Mouse (Mus musculus) activated CD4-positive, CD25-positive, alpha-beta regulatory T cell, adult 4 months (primary cell): ENCODE results near the gene Vgll4. TPM values are rescaled to one million over a fixed set of nuclear protein-coding genes. Genes with fewer than 3 reads are reported as not detected.

ENCODE experiments used
- ATAC-seq: one replicate; pipeline ENCODE4 v1.8.0; 2017
- polyA plus RNA-seq, 2 experiments: library from polyadenylated mRNA; unstranded; fragments of 100-300 nt; shearing (Covaris generic); gene quantifications; one replicate each; pipeline ENCODE4 v1.2.1; 2017

Gene Vgll4
- polyA plus RNA-seq, 2 experiments from 2014 or later = 95.8 to 109 TPM

DNA sequence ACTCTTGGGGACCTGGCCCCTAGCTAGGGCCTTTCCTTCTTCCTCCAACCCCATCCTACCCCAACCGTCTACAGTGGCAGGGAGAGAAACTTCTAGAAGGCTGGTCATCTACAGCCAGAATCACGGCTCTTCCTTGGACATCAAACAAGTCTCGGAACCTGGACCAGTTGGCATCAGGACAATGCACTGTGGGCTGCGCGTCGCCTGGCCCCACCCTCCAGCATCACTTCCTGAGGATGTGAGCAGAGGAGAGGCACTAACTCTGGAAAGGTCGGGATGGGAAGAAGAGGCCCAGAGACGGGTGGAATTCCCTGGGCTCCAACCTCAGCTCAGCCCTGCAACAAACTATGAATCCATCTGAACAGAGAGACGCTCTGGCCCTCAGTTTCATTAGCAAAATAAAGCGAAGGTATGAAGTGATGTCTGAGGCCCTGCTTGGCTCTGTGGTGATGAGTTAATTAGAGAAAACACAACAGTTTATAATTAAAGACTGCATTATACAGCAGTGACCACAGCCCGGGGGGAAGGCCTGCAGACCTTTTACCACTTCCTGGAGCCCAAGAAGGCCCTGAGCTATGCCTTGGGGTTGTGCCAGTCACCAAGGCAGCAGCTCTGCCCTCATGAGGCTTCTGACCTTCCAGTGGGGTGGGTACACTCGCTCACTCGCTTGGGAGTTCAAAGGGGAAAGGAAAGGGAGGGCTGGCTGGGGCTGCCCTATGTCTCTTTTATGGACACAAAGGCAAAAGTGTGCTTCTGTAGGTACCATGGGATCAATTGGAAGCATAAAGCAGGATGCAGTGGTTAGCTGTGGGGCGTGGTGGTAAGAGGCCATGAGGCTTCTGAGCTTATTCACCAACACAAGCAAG, 51.8 kb downstream of the Vgll4 start:
- peak; percentile 34 for ATAC-seq

DNA sequence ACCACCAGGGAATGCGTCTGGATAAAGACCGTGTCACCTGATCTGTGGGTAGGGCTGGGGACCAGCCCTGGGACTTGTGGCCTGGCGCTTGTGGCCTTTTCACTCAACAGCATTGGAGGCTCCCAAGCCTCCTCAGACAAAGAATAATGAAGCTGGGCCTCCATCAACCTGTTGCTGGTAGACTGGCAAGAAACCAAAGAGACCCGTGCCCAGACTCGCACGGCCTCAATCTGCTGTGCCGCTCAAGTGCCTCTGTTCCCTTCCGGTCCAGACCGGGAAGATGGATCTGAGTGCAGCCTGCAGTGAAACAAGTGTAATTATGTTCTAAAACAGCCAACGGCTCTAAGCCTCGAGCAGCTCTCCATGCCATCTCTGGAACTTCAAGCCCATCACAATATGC, 52.7 kb downstream of the Vgll4 start:
- ATAC-seq = no peak

DNA sequence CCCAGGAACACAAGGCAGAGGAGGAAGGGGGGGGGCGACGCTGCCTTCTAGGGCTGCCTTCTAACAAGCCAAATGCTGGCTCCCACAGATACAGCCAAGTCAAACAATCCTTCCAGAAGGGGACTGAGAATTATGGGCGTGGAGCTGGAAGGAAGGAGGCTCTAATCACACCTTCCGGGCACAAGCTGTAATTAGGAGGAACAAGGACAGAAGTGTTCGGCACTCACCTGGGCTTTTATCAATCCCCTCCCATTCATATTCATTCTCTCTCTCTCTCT, 53.1 kb downstream of the Vgll4 start:
- ATAC-seq = no peak

DNA sequence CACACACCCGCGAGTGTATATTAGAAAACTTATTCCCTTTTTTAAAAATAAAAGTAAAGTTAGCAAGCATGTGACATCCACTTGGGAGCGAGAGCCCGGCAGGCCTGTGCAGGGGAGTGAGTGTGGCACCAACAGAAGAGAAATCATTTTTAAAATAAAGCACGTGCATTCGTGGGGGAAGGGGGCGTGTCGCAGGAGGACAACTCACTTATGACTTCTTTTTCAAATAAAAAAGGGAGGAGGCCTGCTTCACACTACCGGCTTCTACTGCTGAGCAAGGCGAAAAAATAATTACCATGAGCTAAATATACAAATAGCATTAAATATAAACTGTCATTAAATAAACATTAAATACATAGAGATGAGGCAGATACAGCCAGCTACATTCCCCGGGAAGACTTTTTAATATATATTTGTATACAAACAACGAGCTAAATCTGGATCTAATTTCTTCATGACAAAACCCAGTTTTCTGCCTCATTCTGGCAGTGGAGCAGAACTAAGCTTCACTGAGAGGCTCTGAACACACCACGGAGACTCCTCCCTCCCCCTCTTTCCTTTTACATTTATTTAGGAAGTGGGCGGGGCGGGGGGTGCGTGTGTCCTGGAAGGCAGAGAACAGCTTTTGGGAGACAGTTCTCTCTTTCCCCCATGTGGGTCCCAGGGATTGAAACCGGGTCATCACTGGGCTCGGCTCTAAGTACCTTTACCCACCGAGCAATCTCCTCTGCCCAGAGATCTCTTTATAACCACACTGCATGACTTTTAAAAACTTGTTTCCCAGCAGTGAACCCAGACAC, 53.7 kb downstream of the Vgll4 start:
- no peak for ATAC-seq

DNA sequence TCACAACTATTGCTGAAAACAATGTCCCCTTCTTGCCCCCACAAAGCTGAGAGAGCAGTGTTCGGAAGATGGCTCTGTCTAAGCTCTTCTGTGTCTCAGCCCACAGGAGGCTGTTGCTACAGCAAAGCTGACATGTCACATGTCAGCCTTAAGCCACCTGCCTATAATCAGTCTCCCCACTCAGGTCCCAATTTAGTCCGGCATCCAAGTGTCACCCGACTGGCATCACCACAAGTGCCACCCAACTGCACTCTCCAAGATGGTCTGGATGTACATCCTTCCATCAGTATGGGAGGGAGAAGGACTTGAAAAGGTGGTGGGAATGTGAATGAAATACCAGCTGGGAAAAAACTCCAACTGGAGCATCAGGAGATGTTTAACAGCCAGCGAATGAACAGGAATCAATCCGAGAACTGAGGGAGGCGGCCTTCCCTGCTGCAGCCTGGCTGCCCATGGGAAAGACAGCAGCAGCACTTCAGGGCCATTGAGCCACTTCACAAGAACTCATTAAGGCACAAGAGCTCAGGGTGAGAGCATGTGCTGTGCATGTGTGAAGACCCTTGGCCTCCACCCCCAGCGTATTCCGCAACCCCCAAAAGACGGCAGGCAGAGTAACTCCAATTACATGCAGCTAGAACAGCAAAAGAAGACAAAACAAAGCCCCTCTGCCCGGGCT, 55.6 kb downstream of the Vgll4 start:
- no peak for ATAC-seq

DNA sequence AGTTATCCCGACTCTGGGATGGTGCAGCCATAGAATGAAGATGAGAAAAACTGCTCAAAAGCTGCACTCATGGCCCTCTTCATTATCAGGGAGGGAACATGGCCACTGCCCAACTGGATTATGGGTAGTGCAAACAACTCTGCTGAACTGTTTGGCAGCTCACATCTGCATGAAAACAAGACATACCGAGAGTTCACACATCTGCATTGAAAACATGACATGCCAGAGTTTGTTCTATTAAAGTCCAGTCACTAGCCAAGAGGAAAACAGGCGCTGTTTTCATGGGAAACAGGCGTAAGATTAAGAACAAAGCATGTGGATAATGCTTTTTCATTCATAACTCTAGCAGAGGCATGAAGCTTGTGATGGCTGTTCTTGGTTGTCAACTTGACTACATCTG, 56.7 kb downstream of the Vgll4 start:
- no peak for ATAC-seq

DNA sequence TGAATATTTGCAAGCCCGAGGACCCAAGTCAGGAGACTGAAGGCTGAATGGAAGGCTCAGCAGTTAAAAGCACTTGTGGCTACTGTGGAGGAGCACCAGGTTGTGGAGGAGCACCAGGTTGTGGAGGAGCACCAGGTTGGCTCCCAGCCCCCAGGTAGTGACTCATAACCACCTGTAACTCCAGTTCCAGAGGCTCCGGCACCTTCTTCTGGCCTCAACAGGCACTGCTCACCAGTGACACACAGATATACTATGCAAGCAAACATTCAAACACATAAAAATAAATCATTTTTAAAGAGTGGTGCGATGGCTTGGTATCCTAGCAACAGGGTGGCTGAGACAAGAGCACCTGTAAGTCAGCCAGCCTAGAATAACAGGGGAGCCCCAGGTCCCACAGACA, 58.3 kb downstream of the Vgll4 start:
- no peak for ATAC-seq

DNA sequence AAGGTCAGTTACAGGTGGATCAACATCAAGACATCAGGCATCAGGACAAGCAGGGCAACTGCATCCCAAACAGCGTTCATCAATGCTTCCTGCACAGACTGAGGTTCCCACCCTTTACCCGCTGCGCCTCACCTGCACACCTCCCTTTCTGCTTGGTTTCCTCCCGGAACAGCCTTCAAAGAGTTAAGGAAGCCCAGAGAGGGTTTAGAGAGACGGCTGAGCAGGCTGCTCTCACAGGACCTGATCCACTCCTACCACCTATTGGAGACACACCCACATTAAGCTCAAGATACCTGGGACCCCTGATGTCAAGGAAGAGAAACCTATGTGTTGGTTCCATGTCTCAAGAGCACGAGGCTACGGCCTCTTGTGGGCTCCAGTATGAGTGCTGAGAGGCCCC, 60.0 kb downstream of the Vgll4 start:
- no peak for ATAC-seq

DNA sequence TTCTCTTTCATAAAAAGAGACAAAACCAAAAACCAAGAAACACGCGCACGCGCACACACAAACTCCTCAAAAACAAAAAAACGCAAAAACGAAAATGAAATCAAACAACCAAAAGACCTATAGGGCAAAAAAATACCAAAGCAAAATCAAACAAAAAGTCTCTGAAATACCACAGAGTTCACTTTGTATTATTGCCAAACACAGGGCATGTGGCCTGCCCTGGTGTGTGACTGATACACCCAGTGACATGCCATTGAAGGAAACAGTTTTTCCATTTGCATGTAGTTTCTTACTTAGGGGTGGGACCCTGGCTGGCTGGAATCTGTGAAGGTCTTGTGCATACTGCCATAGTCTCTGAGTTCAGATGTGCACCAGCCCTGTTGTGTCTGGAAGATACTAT, 62.3 kb downstream of the Vgll4 start:
- ATAC-seq = peak; percentile 62

DNA sequence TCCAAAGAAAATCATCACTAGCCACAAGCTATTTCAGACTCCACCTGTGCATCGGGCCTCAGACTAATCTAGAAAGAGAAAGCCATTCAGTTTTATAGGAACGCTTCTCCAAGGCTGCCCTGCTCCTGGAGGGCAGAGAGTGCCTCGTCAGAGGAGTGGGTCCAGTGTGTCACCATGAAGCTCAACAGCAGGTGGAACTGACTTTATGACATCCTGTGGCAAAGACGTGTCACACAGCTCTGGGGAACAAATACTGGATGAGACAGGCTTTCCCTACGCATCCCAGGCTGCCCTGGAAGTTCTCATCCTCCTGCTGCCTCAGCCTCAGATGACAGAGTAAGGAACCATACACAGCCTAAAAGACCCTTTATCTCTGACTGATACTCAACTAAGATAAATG, 63.6 kb downstream of the Vgll4 start:
- ATAC-seq = no peak

DNA sequence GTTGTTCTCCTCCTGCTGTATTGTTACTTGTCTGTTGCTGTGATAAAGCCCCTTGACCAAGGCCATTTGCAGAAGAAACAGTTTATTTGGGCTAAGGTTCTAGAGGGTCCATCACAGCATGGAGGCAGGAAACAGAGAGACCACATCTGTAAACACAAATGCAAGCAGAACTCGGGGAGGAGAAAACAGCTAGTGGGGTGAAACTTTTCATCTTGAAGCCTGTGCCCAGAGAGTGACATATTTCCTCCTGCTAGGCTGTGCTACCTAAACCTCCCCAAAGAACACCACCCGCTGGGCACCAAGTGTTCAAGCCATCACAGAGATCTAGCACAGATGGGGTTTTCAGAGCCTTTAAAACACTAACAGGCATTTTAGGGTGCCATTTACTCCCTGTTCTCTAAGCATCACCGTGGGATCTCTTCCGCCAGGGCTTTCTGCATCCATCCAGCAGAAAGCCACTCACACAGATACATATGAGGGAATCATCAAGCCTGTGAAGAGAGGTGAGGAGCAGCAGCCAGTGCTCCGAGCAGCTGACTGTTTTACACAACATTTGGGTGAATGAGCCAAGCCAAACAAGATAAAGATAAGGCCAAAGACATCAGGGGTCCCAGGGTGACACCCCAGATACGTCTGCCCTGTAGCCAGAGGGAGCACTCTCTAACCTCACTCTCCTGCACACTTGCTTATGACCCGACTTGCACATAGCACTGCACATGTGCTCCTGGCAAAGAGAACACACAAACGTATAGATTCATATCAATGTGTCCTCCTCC, 64.4 kb downstream of the Vgll4 start:
- peak; percentile 24 for ATAC-seq

DNA sequence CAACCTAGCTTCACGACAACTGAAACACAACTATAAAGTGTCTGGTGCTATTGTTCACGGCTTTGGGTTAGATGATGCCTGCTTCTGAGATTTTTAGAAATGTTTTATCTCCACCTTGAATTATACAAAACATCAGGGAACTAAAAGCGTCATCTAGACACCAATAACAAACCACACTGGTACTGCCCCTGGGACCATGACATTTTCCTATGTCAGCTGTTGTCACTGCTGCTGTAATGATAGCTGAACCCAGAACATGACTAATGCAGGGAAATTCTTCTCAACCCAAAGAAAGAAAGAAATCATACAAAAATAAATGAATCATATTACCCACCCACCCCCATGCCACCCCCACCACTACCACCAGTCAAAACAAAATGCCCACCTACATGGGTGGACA, 65.0 kb downstream of the Vgll4 start:
- peak; percentile 10 for ATAC-seq

DNA sequence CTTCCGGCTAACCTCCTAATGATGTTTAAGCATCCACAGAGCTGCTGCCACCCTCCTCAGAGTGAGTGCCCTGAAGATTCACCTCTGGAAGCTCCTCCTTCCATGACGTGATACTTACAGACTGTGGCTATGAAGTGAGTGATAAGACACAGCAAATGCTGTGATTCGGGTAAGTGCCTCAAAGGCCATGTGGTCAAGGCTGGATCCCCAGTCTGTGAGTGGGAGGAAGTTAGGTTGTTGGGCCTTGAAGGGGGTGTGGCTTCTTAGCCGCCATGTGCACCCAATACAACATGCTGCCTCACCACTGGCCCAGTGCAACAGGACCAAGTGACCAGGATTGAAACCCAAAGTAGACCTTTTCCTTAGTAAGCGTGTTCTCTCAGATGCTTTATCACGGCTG, 65.6 kb downstream of the Vgll4 start:
- no peak for ATAC-seq

DNA sequence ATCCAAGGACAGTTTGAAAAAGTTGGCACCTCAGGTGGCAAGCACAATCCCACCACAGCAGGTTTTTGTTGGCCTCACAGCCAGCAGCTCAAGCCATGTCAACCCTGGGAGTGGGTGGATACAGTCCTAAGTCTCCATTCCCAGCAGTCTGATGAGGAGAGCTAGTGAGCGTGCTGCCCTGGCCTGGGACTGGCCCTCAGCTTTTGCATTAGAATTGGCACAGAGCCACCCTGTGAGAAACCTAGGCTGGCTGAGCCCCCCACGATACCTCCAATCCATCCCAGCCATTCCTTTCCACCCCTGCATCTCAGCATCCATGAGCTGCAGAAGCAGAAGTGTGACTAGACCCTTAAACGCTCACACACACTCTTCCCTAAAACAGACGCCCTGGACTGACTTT, 67.9 kb downstream of the Vgll4 start:
- ATAC-seq = no peak

DNA sequence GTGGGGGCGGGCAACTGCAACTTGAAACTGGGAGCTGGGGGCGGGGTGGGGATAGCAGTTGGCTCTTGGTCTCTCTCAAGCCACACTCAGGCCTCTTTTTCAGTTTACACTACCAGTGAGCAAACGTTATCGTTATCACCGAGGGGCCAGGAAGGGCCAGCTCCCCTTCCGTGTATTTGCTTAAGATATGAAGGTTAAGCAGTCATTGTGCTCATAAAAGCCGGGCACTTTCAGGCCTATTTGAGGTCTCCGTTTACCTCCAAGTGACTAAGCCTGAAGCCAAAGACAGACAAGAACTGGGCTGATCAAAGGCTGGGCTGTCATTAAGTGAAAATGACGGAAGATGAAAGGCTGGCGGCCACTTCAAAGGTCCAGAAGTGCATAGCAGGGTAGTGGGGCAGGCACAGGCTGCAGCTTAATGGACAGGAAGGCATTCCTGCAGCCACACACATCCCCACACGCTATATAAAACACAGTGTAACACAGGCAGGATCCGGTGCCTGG, 68.4 kb downstream of the Vgll4 start:
- ATAC-seq = no peak

DNA sequence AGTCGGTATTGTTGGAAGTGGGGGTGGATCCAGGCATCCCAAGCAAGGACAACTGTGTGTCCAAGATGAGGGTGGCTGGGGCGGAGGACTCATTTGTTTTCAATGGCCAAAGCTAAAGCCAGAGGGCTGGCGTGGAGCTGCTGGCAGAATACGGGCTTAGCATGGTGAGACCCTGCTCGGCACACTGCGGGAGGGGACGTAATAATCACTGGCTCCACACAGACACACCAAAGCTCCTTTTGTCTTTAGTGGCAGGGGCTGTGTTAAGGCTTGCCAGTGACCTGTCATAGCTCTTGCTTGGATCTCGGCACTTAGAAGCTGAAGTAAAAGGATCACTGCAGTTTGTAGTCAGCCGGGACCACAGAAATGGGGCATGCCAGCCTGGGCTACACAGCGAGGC, 69.6 kb downstream of the Vgll4 start:
- no peak for ATAC-seq

DNA sequence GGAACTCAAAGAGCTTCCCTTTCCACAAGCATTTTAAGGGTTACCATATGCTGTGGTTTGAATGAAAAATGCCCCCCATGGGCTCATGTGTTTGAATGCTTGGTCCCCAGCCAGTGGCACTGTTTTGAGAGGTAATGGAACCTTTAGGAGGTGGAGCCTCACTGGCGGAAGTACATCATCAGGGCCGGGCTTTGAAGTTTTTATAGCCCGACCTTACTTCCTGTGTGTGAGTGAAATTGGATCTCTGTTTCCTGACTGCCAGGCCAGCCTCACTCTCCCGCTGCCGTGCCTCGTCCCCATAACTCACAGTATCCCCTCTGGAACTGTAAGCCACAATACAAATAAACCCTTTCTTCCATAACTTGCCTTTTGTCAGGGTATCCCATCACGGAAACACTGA, 70.1 kb downstream of the Vgll4 start:
- peak; percentile 50 for ATAC-seq

DNA sequence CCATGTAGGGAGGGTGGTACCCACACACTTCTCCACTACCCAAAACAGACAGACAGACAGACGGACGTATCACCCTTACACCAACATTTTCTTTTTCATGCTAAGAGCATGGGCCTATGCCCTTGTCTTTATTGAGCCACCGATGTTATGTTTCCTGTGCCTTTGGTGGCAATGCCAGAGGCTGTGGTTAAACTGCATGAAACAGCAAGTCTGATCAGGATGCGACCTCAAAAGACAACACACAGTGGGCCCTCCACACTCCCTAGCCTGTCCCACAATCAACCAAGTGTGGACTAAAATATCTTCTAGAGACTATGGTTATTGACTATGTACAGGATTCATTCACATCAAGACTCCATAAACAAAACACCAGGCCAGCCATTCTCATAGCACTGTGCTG, 70.8 kb downstream of the Vgll4 start:
- peak; percentile 21 for ATAC-seq

DNA sequence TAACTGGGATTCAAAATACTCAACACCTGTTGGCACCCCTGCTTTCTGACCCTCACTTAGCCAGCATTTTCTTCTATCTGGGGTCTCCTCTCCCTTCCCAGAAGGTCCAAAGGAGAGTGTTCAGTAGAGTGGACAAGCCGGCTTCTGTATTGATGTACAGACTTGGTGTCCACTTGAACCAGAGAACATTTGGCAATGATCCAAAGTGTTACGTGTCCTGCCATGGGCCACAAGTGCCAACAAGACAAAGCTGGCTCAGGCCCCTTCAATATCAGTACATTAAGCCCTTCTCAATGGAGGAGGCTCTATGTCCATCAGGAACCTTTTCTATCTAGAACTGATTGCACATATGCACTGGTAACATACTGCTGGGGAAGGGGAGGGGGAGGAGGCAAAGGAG, 73.5 kb downstream of the Vgll4 start:
- ATAC-seq = no peak

DNA sequence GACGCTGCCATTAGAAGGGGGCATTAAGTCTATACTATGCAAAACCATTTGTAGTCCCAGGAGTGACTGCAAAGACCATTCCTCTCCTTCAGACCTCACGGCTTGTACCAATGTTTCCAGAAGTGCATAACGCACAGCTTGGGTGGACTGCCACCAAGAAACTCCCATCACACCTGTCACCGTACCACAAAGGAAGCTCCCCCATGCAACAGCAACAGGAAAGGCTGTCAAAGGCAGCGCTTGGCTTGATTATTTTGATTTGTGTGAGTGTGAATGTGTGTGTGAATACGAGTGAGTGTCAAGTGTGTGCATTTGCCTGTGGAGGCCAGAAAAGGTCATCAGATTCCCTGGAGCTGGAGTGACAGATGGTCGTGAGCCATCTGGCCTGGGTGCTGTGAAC, 74.6 kb downstream of the Vgll4 start:
- ATAC-seq = no peak

DNA sequence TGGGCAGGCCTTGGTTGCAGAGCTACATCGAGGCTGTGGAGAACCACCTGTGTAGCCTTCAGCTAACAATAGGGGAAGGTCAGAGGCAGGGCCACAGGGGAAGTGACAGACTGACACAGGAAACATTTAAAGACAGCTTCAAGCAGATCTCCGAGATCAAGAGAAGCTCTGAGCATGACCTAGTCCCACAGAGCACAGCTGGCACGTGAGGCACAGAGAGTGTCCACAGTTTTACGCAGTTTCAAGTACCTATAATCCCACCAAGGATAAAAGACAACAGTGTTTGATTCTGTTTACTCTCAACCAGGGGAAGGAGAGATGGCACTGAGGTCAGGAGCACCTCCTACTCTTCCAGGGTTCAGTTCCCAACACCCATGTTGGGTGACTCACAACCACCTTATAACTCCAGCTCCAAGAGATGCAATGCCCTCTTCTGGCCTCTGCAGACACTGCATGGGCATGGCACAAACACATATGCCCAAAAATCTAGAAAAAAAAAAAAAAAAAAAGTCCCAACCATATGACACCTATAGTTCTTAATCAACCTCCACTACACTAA, 75.2 kb downstream of the Vgll4 start:
- peak; percentile 44 for ATAC-seq

DNA sequence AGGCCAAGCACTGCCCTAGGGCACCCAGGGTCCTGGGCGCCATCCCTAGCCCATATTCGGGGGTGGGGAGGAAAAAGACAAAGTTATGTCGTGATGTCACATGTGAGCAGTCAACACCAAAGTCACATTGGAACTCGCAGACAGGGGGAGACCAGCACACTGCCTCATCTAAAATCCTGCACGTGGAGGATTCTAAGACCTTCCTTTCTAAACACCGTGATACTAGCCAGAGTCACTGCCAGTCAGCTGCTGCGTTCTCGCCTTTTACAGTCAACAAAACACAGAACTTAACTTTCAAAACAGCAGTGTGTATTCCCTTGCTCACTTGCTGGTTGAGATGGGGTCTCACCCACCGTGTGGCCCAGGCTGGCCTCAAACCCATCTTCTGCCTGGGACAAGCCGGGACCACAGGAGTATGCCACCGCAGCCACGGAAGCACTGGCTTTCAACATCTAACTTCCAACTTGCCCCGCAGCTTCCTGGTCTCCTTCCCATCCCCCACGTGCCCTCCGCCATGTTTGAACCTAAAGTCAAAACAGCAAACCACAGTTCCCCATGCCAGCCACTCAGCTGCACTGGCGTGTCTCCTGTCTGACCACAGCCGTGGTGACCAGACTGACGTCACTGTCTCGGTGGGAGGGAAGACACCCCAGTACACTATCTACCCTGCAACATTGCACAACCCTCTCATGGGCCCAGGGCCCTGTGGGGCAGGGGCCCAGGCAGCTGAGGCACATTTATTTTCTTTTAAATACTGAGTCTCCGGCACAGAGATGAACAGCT, 76.2 kb downstream of the Vgll4 start:
- peak; percentile 64 for ATAC-seq
